In the genomic region with DNA sequence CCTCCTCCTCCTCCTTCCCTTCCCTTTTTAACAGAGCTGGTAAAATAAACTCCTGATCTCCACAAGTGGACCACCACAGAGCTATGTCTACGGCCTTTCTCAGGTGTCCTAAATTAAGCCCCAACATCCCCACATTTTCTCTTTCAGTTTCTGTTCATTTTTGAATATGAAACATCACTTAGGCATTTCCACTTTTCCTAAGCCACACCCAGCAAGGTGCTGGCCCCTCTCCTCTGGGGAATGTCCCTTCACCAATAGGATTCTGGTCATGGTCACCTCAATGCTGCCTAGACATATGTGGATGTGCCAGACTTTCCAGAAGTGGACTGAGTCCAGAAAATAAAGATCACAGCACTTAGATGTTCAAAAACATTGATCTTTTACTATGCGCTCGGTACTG, we compare ENCODE assay signal across 26 mouse cellular contexts.
"Had no signal": no experiment of that assay in that cellular context is flagged by ENCODE, and none has a peak within 500 bp of the region (broad histone marks: within the 10 kb centered on the region; RNA-seq: fewer than 3 reads in every experiment).

No protein-coding gene starts in this region.

- H3K4me2 ChIP-seq: heart, embryonic 12.5 days; hindbrain, embryonic 12.5 days; hindbrain, embryonic 14.5 days; intestine, embryonic 15.5 days; limb, embryonic 12.5 days; liver, embryonic 11.5 days; liver, embryonic 13.5 days had no signal

- H3K27ac ChIP-seq: gastrocnemius, adult 2 months; heart, embryonic 10.5 days; hindbrain, embryonic 10.5 days; hindbrain, embryonic 12.5 days; hindbrain, embryonic 14.5 days; intestine, embryonic 15.5 days; kidney, postnatal 0 days; left cerebral cortex, adult 2 months; limb, embryonic 10.5 days; limb, embryonic 12.5 days; liver, embryonic 13.5 days had no signal

- H3K4me3 ChIP-seq: gastrocnemius, adult 2 months; heart, embryonic 10.5 days; heart, embryonic 12.5 days; hindbrain, embryonic 10.5 days; hindbrain, embryonic 12.5 days; intestine, embryonic 15.5 days; left cerebral cortex, adult 2 months; limb, embryonic 10.5 days; limb, embryonic 12.5 days; liver, embryonic 13.5 days had no signal

- H3K36me3 ChIP-seq: heart, embryonic 10.5 days; heart, embryonic 12.5 days; hindbrain, embryonic 10.5 days; hindbrain, embryonic 12.5 days; intestine, embryonic 15.5 days; limb, embryonic 10.5 days; limb, embryonic 12.5 days; liver, embryonic 13.5 days had no signal

- ATAC-seq: hindbrain, embryonic 16.5 days; inflammation-experienced regulatory T-cells, adult 6 months; intestine, embryonic 15.5 days; intestine, postnatal 0 days had no signal

- DNase-seq: gastrocnemius, adult 2 months; gastrocnemius, postnatal 10 days; gastrocnemius, postnatal 25 days; heart, adult 18-20 months; heart, postnatal 10 days; heart, postnatal 4 days; kidney, adult 18-20 months; kidney, adult 8-10 months; kidney, postnatal 25 days; kidney, postnatal 4 days; liver; liver, embryonic 13.5 days had no signal

- H3K9me3 ChIP-seq: heart, embryonic 10.5 days; heart, embryonic 12.5 days; hindbrain, embryonic 10.5 days; hindbrain, embryonic 12.5 days; intestine, embryonic 15.5 days; limb, embryonic 10.5 days; limb, embryonic 12.5 days; liver, embryonic 13.5 days had no signal

- H3K27me3 ChIP-seq: heart, embryonic 12.5 days; hindbrain, embryonic 12.5 days; intestine, embryonic 15.5 days; limb, embryonic 12.5 days; liver, embryonic 13.5 days had no signal

- H3K9ac ChIP-seq: heart, embryonic 12.5 days; hindbrain, embryonic 12.5 days; hindbrain, embryonic 14.5 days; intestine, embryonic 15.5 days; limb, embryonic 12.5 days; liver, embryonic 13.5 days had no signal
